Mouse (Mus musculus): ENCODE measurements at regions not wholly inside any gene's neighbourhood (a gene's known extent, or its start where the extent isn't known, plus 50 kb on each side); places are given as distances from the start of the nearest gene placed in this dataset.

DNA sequence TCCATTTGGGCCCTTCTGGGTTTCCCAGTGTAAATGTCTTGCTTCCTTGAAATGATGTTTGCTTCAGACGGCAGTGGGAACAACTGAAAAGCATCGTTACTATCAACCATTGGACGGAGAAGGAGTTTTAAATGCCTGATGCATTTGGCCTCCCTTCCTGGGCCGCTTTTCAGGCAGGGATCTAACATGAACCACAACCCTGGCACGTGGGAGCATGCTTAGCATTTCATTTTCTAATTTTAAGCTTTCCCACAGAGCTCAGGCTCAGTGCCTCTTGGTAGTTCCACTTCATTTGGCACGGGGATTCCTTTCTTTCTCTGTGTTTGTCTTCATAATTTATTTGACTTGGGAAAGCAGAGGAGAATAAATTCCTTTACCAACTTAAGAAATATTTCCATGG is 406.6 kb upstream of the Nbea start:
- no peak for DNase-seq (ENCODE audit: low spot score)
- H3K4me1 ChIP-seq (ENCODE audit: control insufficient read depth, insufficient read depth, low read length): no peaks in the 10 kb centered on the region
- no peak overlapping the region for H3K27ac ChIP-seq (replicated peaks; ENCODE audit: low read depth, low read length)
- H3K27me3 ChIP-seq (ENCODE audit: control insufficient read depth, insufficient read depth, low read length): no peaks in the 10 kb centered on the region
- no peak overlapping the region for H3K9ac ChIP-seq (replicated peaks; ENCODE audit: low read length)
- no peaks in the 10 kb centered on the region for H3K36me3 ChIP-seq (replicated peaks; ENCODE audit: control insufficient read depth, insufficient read depth, low read depth, low read length)
- no peak overlapping the region for H3K4me3 ChIP-seq (ENCODE audit: low read depth, low read length)
- ATAC-seq (replicated peaks; ENCODE audit: insufficient number of reproducible peaks, low FRiP score, low TSS enrichment, low read depth): no peak
- no peak overlapping the region for H3K4me2 ChIP-seq (ENCODE audit: low read depth, low read length)
- WGBS: 81% methylated on average over 6 of the region's 6 CpGs
- no peaks in the 10 kb centered on the region for H3K9me3 ChIP-seq (replicated peaks; ENCODE audit: control insufficient read depth, low read length)

- no peaks in the 10 kb centered on the region for H3K4me1 ChIP-seq (ENCODE audit: control insufficient read depth, insufficient read depth, low read length)
- no peaks in the 10 kb centered on the region for H3K36me3 ChIP-seq (replicated peaks; ENCODE audit: control insufficient read depth, insufficient read depth, low read depth, low read length)
- no peak overlapping the region for H3K27ac ChIP-seq (replicated peaks; ENCODE audit: low read depth, low read length)
- no peak overlapping the region for H3K9ac ChIP-seq (replicated peaks; ENCODE audit: low read length)
- H3K4me2 ChIP-seq (ENCODE audit: low read depth, low read length): no peak overlapping the region
- no peak overlapping the region for H3K4me3 ChIP-seq (ENCODE audit: low read depth, low read length)
- no peaks in the 10 kb centered on the region for H3K27me3 ChIP-seq (ENCODE audit: control insufficient read depth, insufficient read depth, low read length)
- ATAC-seq (replicated peaks; ENCODE audit: insufficient number of reproducible peaks, low FRiP score, low TSS enrichment, low read depth): no peak
- no peaks in the 10 kb centered on the region for H3K9me3 ChIP-seq (replicated peaks; ENCODE audit: control insufficient read depth, low read length)
- peak; percentile 6 for DNase-seq (ENCODE audit: low spot score)
- 69% methylated on average over 5 of the region's 5 CpGs for WGBS
Observed at GRCm38 (mm10) chr3:56575422-56575821, 391.9 kb upstream of the Nbea start.

- H3K27ac ChIP-seq (replicated peaks; ENCODE audit: low read depth, low read length): no peak overlapping the region
- H3K4me3 ChIP-seq (ENCODE audit: low read depth, low read length): no peak overlapping the region
- H3K4me1 ChIP-seq (ENCODE audit: control insufficient read depth, insufficient read depth, low read length): no peaks in the 10 kb centered on the region
- H3K36me3 ChIP-seq (replicated peaks; ENCODE audit: control insufficient read depth, insufficient read depth, low read depth, low read length): no peaks in the 10 kb centered on the region
- no peak overlapping the region for H3K9ac ChIP-seq (replicated peaks; ENCODE audit: low read length)
- H3K27me3 ChIP-seq (ENCODE audit: control insufficient read depth, insufficient read depth, low read length): no peaks in the 10 kb centered on the region
- WGBS: 81% methylated on average over 2 of the region's 2 CpGs
- no peak overlapping the region for H3K4me2 ChIP-seq (ENCODE audit: low read depth, low read length)
- no peak for ATAC-seq (replicated peaks; ENCODE audit: insufficient number of reproducible peaks, low FRiP score, low TSS enrichment, low read depth)
- no peak for DNase-seq (ENCODE audit: low spot score)
- no peaks in the 10 kb centered on the region for H3K9me3 ChIP-seq (replicated peaks; ENCODE audit: control insufficient read depth, low read length)
Observed at GRCm38 (mm10) chr3:56536178-56536577, 352.7 kb upstream of the Nbea start.

DNA sequence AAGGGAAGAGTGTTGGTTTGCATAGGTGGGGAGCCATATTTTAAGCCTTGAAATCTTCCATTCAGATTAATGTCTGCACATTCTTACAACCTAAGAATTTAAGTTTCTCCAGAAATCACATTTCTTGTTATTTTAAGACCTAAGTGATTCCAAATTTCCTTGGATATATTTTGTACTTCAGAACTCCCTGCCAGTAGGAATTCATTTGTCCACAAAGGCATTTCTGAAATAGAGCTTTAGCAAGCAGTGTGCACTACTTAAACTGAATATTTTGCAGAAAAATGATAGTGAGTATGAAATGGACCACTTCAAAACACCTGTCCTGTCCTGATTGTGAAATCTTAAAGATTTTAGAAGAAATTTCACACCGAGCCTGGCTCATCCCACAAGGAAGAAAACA is 320.9 kb upstream of the Nbea start:
- Histone ChIP-seq H3K27me3 (ENCODE audit: control insufficient read depth, insufficient read depth, low read length) (no peaks in the 10 kb centered on the region), H3K9me3 (replicated peaks; ENCODE audit: control insufficient read depth, low read length) (no peaks in the 10 kb centered on the region), H3K4me2 (ENCODE audit: low read depth, low read length) (no peak overlapping the region), H3K36me3 (replicated peaks; ENCODE audit: control insufficient read depth, insufficient read depth, low read depth, low read length) (no peaks in the 10 kb centered on the region), H3K27ac (replicated peaks; ENCODE audit: low read depth, low read length) (no peak overlapping the region), H3K9ac (replicated peaks; ENCODE audit: low read length) (no peak overlapping the region), H3K4me1 (ENCODE audit: control insufficient read depth, insufficient read depth, low read length) (no peaks in the 10 kb centered on the region), H3K4me3 (ENCODE audit: low read depth, low read length) (no peak overlapping the region)
- 92% methylated on average over 1 of the region's 1 CpGs for WGBS
- ATAC-seq (replicated peaks; ENCODE audit: insufficient number of reproducible peaks, low FRiP score, low TSS enrichment, low read depth) (no peak), DNase-seq (ENCODE audit: low spot score) (no peak)

DNA sequence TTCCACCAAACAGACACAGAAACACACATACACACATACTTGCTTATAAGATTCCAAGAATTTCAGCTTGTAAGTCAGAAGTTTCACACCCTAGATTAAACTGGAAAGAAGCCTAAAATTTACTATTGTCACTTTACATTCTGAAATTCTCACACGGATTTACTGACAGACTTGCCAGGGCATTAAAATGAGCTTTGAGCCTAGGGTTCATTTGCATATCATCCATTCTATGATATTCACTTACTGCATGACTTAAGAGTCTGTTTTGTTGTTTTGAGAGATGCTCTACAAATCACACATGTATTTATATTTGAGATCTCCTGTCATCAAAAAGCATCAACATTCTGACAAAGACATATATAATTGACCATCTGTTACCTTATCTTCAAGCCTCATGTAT is 315.8 kb upstream of the Nbea start:
- 71% methylated on average over 1 of the region's 1 CpGs for whole genome bisulfite sequencing
- H3K4me1 ChIP-seq (ENCODE audit: control insufficient read depth, insufficient read depth, low read length): no peaks in the 10 kb centered on the region

GRCm38 (mm10) chr3:56493937-56494336 is 310.4 kb upstream of the Nbea start:
- H3K27ac ChIP-seq (replicated peaks; ENCODE audit: low read depth, low read length): no peak overlapping the region
- H3K4me3 ChIP-seq (ENCODE audit: low read depth, low read length): no peak overlapping the region
- H3K27me3 ChIP-seq (ENCODE audit: control insufficient read depth, insufficient read depth, low read length): no peaks in the 10 kb centered on the region
- H3K4me2 ChIP-seq (ENCODE audit: low read depth, low read length): no peak overlapping the region
- DNase-seq (ENCODE audit: low spot score) (no peak), ATAC-seq (replicated peaks; ENCODE audit: insufficient number of reproducible peaks, low FRiP score, low TSS enrichment, low read depth) (no peak)
- H3K4me1 ChIP-seq (ENCODE audit: control insufficient read depth, insufficient read depth, low read length): no peaks in the 10 kb centered on the region
- no peaks in the 10 kb centered on the region for H3K36me3 ChIP-seq (replicated peaks; ENCODE audit: control insufficient read depth, insufficient read depth, low read depth, low read length)
- WGBS: 65% methylated on average over 1 of the region's 1 CpGs
- no peaks in the 10 kb centered on the region for H3K9me3 ChIP-seq (replicated peaks; ENCODE audit: control insufficient read depth, low read length)
- H3K9ac ChIP-seq (replicated peaks; ENCODE audit: low read length): no peak overlapping the region

More for the DNA sequence above, 315.8 kb upstream of the Nbea start:
- Histone ChIP-seq H3K9ac (replicated peaks; ENCODE audit: low read length) (no peak overlapping the region), H3K4me3 (ENCODE audit: low read depth, low read length) (no peak overlapping the region), H3K36me3 (replicated peaks; ENCODE audit: control insufficient read depth, insufficient read depth, low read depth, low read length) (no peaks in the 10 kb centered on the region), H3K27me3 (ENCODE audit: control insufficient read depth, insufficient read depth, low read length) (no peaks in the 10 kb centered on the region), H3K4me2 (ENCODE audit: low read depth, low read length) (no peak overlapping the region), H3K27ac (replicated peaks; ENCODE audit: low read depth, low read length) (no peak overlapping the region), H3K9me3 (replicated peaks; ENCODE audit: control insufficient read depth, low read length) (no peaks in the 10 kb centered on the region)
- no peak for DNase-seq (ENCODE audit: low spot score)
- no peak for ATAC-seq (replicated peaks; ENCODE audit: insufficient number of reproducible peaks, low FRiP score, low TSS enrichment, low read depth)

- no peak for ATAC-seq (replicated peaks; ENCODE audit: insufficient number of reproducible peaks, low FRiP score, low TSS enrichment, low read depth)
- Histone ChIP-seq H3K27ac (replicated peaks; ENCODE audit: low read depth, low read length) (no peak overlapping the region), H3K36me3 (replicated peaks; ENCODE audit: control insufficient read depth, insufficient read depth, low read depth, low read length) (no peaks in the 10 kb centered on the region), H3K9ac (replicated peaks; ENCODE audit: low read length) (no peak overlapping the region), H3K9me3 (replicated peaks; ENCODE audit: control insufficient read depth, low read length) (no peaks in the 10 kb centered on the region), H3K4me3 (ENCODE audit: low read depth, low read length) (no peak overlapping the region), H3K4me1 (ENCODE audit: control insufficient read depth, insufficient read depth, low read length) (no peaks in the 10 kb centered on the region), H3K27me3 (ENCODE audit: control insufficient read depth, insufficient read depth, low read length) (no peaks in the 10 kb centered on the region), H3K4me2 (ENCODE audit: low read depth, low read length) (no peak overlapping the region)
- WGBS: 73% methylated on average over 5 of the region's 5 CpGs
- DNase-seq (ENCODE audit: low spot score): no peak
Observed at GRCm38 (mm10) chr3:56489154-56489553, 305.7 kb upstream of the Nbea start.

DNA sequence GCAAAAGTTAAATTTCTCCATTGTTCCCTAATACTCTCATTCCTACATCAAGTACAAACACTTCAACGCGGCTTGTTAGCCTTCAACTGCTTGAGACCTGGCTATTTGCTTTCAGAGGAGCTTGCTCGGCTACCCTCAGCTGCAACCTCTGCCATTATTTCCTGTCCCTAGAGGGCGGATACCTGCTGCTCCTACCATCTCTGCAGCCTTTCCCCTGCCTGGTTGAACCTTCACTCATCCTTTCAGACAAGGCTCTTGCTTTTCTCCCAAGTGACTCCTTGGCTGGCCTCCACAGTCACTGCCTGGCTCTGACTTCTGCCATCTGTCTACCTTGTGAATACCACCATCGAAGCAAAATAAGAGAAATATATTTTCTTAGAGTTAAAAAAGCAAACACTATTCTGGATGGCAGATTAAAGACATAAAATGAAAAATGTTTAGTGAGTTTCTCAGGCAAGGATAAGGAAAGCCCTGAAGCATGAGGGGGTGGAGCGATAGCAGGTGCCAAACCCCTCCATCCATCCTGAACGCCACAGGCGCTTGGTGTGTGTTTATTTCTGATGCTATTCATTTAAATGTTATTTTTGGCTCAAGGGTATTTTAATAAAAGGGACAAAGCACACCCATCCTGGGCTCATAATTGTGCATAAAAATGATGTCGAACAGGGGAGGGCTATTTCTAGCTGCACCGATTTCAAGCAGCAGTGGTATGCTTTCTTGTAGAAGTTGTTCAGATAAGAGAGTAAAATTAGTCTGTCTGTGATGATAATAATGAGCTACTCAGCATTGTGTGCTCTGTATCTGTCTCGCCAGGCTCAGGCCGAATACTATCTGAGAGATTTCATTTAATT is 302.3 kb upstream of the Nbea start:
- Histone ChIP-seq H3K9ac (replicated peaks; ENCODE audit: low read length) (no peak overlapping the region), H3K36me3 (replicated peaks; ENCODE audit: control insufficient read depth, insufficient read depth, low read depth, low read length) (no peaks in the 10 kb centered on the region), H3K4me1 (ENCODE audit: control insufficient read depth, insufficient read depth, low read length) (no peaks in the 10 kb centered on the region), H3K27ac (replicated peaks; ENCODE audit: low read depth, low read length) (no peak overlapping the region), H3K9me3 (replicated peaks; ENCODE audit: control insufficient read depth, low read length) (no peaks in the 10 kb centered on the region), H3K4me2 (ENCODE audit: low read depth, low read length) (no peak overlapping the region), H3K4me3 (ENCODE audit: low read depth, low read length) (no peak overlapping the region), H3K27me3 (ENCODE audit: control insufficient read depth, insufficient read depth, low read length) (no peaks in the 10 kb centered on the region)
- WGBS: 73% methylated on average over 12 of the region's 12 CpGs
- ATAC-seq (replicated peaks; ENCODE audit: insufficient number of reproducible peaks, low FRiP score, low TSS enrichment, low read depth): no peak
- no peak for DNase-seq (ENCODE audit: low spot score)

Data from embryonic facial prominence, embryonic 11.5 days (tissue).